Mouse (Mus musculus): ENCODE measurements around the gene Fsip1.

- TF ChIP-seq CTCF (IDR thresholded peaks at IDR 0.05; ENCODE audit: borderline replicate concordance, insufficient read depth, low read length) = no peak
- TF ChIP-seq POLR2A (IDR thresholded peaks at IDR 0.05; ENCODE audit: low read depth, low read length) = no peak
Measured at GRCm38 (mm10) chr2:118182136-118182535, 74.6 kb downstream of the Fsip1 start.
